Mouse (Mus musculus): ENCODE data around the gene Plekhg3.

- no peak for TF ChIP-seq CTCF (IDR thresholded peaks at IDR 0.05; ENCODE audit: low read depth, low read length)
- TF ChIP-seq POLR2A (IDR thresholded peaks at IDR 0.05; ENCODE audit: borderline replicate concordance, low read depth, low read length), result no peak
Observed at GRCm38 (mm10) chr12:76603779-76604178, 73.1 kb downstream of the Plekhg3 start.

Data from bone marrow macrophage, adult 2 months (primary cell).